ENCODE assay signal across 8 mouse cellular contexts in genomic region chr14:56571310-56572093, GRCm38 (mm10). TPM values are rescaled to one million over a fixed set of nuclear protein-coding genes. Genes with fewer than 3 reads are reported as not detected.
A peak's percentile ranks its signal among the peaks of the same experiment; 100 is the strongest.
DNase-seq lines count a peak whose midpoint lies in the region; ATAC-seq and TF ChIP-seq lines count a peak whose summit lies in the region.

No protein-coding gene starts in this region.

- peaks cover 11% of the 10 kb centered on the region for H3K4me1 ChIP-seq in hindbrain, embryonic 14.5 days (replicated peaks; ENCODE audit: control insufficient read depth, insufficient read depth, low read length)

- peak overlapping the region; percentile 80 for H3K4me3 ChIP-seq in hindbrain, embryonic 14.5 days (replicated peaks; ENCODE audit: low read length)

- DNase-seq in Patski (ENCODE audit: low read depth, low spot score) = peak; percentile 70
- peak; percentile 96 for DNase-seq in cerebellum, postnatal 14 days
- peak; percentile 91 to 93 for DNase-seq in frontal cortex, postnatal 14 days (ENCODE audit: low spot score in 2 of 2)
- peak; percentile 97 for DNase-seq in hindbrain, embryonic 14.5 days (ENCODE audit: low spot score)
- DNase-seq in layer of hippocampus, postnatal 36 days = peak; percentile 94 to 95
- peak; percentile 97 for DNase-seq in lung, postnatal 36 days
- DNase-seq in retina, postnatal 1 day = peak; percentile 98
- DNase-seq in urinary bladder, adult 18-20 months (ENCODE audit: low spot score in 2 of 2) = peak; percentile 87 to 92

- H3K27me3 ChIP-seq in Patski = no peaks in the 10 kb centered on the region
- H3K27me3 ChIP-seq in hindbrain, embryonic 14.5 days (ENCODE audit: control insufficient read depth, insufficient read depth, low read length) = no peaks in the 10 kb centered on the region

- POLR2A ChIA-PET in Patski (lab: Charles Lee) = no interaction called here

- no peak for TF ChIP-seq CTCF in Patski (IDR thresholded peaks at IDR 0.05)

- peak overlapping the region; percentile 80 for H3K4me2 ChIP-seq in hindbrain, embryonic 14.5 days (replicated peaks)

- peak overlapping the region; percentile 58; the same call in 1 of the 2 replicates for H3K27ac ChIP-seq in hindbrain, embryonic 14.5 days

- no peaks in the 10 kb centered on the region for H3K9me3 ChIP-seq in hindbrain, embryonic 14.5 days (ENCODE audit: control insufficient read depth, low read length)

- WGBS in hindbrain, embryonic 14.5 days = under 1% methylated on average over 59 of the region's 59 CpGs

- in situ Hi-C loops in Patski (cut with MboI; ENCODE audit: low pct_unique_long_range_greater_than_20kb) = no loop called here

- CTCF ChIA-PET in Patski (lab: Charles Lee) = interaction anchor here (1.0 kb wide), 1 partner anchor 16 kb away, joined by 3 read pairs; no protein-coding TSS in a partner anchor

- H3K9ac ChIP-seq in hindbrain, embryonic 14.5 days = peak overlapping the region; percentile 67

- ATAC-seq in Patski = peak; percentile 89
- peak; percentile 100 for ATAC-seq in hindbrain, embryonic 14.5 days (ENCODE audit: low FRiP score)

- no peaks in the 10 kb centered on the region for H3K36me3 ChIP-seq in hindbrain, embryonic 14.5 days (replicated peaks; ENCODE audit: control insufficient read depth, insufficient read depth)

RNA-seq across cellular contexts. Expression of gene Cenpj, which starts 3.7 kb away (rescaled TPM):
- polyA plus RNA-seq in Patski (2021) = 13.1 TPM
- 5.4 and 6.1 TPM in 2 replicates for polyA plus RNA-seq in hindbrain, embryonic 14.5 days (2014; fragmentation: Nextera tagmentation; extraction: Ambion mirVana)
- total RNA-seq in layer of hippocampus, postnatal 36 days (2021) = 1 to 10 TPM; 3.2 to 3.6 TPM

RNA-seq across cellular contexts. Expression of gene Parp4, which starts 3.9 kb away (rescaled TPM):
- 28.3 TPM for polyA plus RNA-seq in Patski (2021)
- polyA plus RNA-seq in hindbrain, embryonic 14.5 days (2014; fragmentation: Nextera tagmentation; extraction: Ambion mirVana) = 1.6 and 1.9 TPM in 2 replicates
- 1 to 10 TPM; 4.3 to 5.1 TPM for total RNA-seq in layer of hippocampus, postnatal 36 days (2021)

Comparison
In these comparisons a context has a peak if more than half of its experiments do, and no peak if none do; other contexts are left out.
1. Peak in every context shown above with its lines: DNase-seq, ATAC-seq, H3K4me3 ChIP-seq and H3K27ac ChIP-seq.
2. RNA of gene Parp4, which starts 3.9 kb away (polyA plus RNA-seq): 28.3 TPM in Patski (single experiment); 1.6 to 1.9 TPM in hindbrain, embryonic 14.5 days; every median in the first group is over 10 times any median in the second.